Mouse (Mus musculus): Measurements from ENCODE around the gene Ly6c2. TPM values are rescaled to one million over a fixed set of nuclear protein-coding genes. Genes with fewer than 3 reads are reported as not detected.
"Not testable (repeated sequence)": the region's sequence is repeated elsewhere in the genome, so short reads cannot be mapped to it uniquely, and the experiment has no call there.

Gene Ly6c2
- total RNA-seq (2014; rRNA removed) (1.2 and 2.2 TPM in 2 replicates), polyA plus RNA-seq (2012; rRNA removed) (3.7 and 6.6 TPM in 2 replicates)

DNA sequence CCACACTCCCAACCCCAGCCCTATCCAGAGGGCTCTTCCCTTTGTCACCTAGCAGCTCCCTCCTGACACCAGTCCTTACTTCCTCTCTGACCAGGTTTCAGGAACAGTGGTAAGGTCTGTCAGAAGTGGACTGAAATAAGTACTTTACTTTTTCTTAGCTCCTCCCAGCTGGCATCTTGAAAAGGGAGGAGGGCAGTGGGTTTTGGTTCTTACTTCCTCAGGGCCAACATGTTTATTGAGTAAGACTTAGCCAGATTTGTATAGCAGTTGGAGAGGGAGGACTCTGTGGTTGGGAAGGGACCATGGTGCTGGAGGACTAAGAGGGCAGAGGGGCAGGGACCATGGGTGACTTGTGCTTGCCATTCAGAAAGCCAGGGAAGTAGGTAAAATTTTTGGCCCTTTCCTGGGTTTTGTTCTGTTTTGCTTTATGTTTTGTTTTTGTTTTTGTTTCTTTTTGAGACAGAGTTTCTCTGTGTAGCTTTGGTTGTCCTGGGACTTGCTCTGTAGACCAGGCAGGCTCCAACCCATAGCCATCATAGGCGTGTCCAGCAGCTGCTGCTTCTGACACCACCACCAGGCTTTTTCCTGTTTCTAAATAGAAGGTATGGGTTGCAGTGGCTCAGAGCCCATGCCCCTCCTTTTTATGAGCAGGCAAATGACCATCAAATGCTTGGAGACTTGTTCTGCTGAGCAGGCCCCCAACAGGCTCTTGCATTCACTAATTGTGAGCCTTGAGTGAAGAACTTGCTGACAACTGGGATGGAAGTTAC is at the start of gene Ly6c2:
Gene Ly6c2, minus strand, starts transcription at position 110 of the 770 bp plus-strand sequence.
- not testable (repeated sequence) for H3K27me3 ChIP-seq (ENCODE audit: control insufficient read depth, insufficient read depth, low read length); H3K36me3 ChIP-seq (ENCODE audit: control insufficient read depth, insufficient read depth, low read length); DNase-seq (ENCODE audit: extremely low read depth, low read depth, low spot score); H3K4me1 ChIP-seq (ENCODE audit: control insufficient read depth, insufficient read depth, low read length); H3K4me3 ChIP-seq (ENCODE audit: insufficient read depth, low read depth, low read length); H3K27ac ChIP-seq (replicated peaks; ENCODE audit: insufficient read depth, low read depth, low read length); H3K79me2 ChIP-seq (ENCODE audit: control insufficient read depth, insufficient read depth, low read length); H3K9ac ChIP-seq (ENCODE audit: low read depth, low read length)
- WGBS, result 71% methylated on average over 1 of the region's 1 CpGs

DNA sequence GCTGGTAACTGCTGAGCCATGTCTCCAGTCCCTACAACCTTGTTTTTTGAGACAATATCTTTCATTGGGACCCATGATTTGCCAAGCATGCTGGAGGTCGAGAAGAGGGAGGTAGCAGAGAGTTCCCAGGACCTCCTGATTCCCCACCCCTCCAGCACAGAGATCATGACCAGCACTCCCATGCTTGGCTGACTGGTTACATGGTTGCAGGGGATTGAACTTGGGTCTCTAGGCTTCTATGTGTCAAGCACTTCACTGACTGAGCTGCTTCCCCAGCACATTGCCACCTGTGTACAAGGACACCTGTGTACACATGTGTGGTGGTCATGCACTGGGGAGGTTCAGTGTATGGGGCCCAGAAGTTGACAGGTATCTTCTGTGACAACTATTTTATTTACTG is 45.9 kb upstream of the Ly6c2 start:
- no peak overlapping the region for H3K27ac ChIP-seq (replicated peaks; ENCODE audit: insufficient read depth, low read depth, low read length)
- WGBS, result 54% methylated on average over 1 of the region's 1 CpGs
- H3K36me3 ChIP-seq (ENCODE audit: control insufficient read depth, insufficient read depth, low read length), result no peaks in the 10 kb centered on the region
- H3K9ac ChIP-seq (ENCODE audit: low read depth, low read length), result no peak overlapping the region
- H3K27me3 ChIP-seq (ENCODE audit: control insufficient read depth, insufficient read depth, low read length), result no peaks in the 10 kb centered on the region
- H3K79me2 ChIP-seq (ENCODE audit: control insufficient read depth, insufficient read depth, low read length), result no peaks in the 10 kb centered on the region
- TF ChIP-seq POLR2A (IDR thresholded peaks at IDR 0.05; ENCODE audit: extremely low read depth, insufficient read depth, low read length) (no peak), CTCF (IDR thresholded peaks at IDR 0.05; ENCODE audit: low read depth, low read length) (no peak)
- no peak for DNase-seq (ENCODE audit: extremely low read depth, low read depth, low spot score)
- H3K4me1 ChIP-seq (ENCODE audit: control insufficient read depth, insufficient read depth, low read length), result no peaks in the 10 kb centered on the region
- H3K4me3 ChIP-seq (ENCODE audit: insufficient read depth, low read depth, low read length), result no peak overlapping the region

DNA sequence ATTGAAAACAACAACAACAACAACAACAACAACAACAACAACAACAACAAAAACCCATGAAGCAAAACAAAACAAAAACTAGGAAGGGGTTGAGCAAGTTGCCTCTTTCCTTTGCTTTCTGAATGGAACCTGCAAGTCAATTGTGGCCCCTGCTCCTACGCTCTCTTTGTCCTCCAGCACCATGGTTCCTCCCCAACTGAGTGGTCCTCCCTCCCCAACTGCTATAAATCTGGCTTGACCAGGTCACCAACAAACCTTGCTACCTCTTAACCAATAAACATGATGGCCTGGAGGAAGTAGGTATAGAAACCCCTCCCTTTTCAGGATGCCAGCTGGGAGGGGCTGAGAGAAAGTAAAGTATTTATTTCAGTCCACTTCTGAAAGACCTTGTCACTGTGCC is 43.2 kb upstream of the Ly6c2 start, which contains the start of gene Ly6g:
Gene Ly6g, plus strand, starts transcription at position 301 of the 400 bp plus-strand sequence.
- 82% methylated on average over 1 of the region's 1 CpGs for WGBS
- Histone ChIP-seq H3K27ac (replicated peaks; ENCODE audit: insufficient read depth, low read depth, low read length) (no peak within 1 kb of the TSS), H3K79me2 (ENCODE audit: control insufficient read depth, insufficient read depth, low read length) (no peaks in the 10 kb centered on the region), H3K36me3 (ENCODE audit: control insufficient read depth, insufficient read depth, low read length) (no peaks in the 10 kb centered on the region), H3K4me1 (ENCODE audit: control insufficient read depth, insufficient read depth, low read length) (no peaks in the 10 kb centered on the region), H3K27me3 (ENCODE audit: control insufficient read depth, insufficient read depth, low read length) (no peaks in the 10 kb centered on the region), H3K4me3 (ENCODE audit: insufficient read depth, low read depth, low read length) (no peak within 1 kb of the TSS), H3K9ac (ENCODE audit: low read depth, low read length) (no peak within 1 kb of the TSS)
- TF ChIP-seq POLR2A (IDR thresholded peaks at IDR 0.05; ENCODE audit: extremely low read depth, insufficient read depth, low read length) (no peak), CTCF (IDR thresholded peaks at IDR 0.05; ENCODE audit: low read depth, low read length) (no peak)
- DNase-seq (ENCODE audit: extremely low read depth, low read depth, low spot score), result no peak

DNA sequence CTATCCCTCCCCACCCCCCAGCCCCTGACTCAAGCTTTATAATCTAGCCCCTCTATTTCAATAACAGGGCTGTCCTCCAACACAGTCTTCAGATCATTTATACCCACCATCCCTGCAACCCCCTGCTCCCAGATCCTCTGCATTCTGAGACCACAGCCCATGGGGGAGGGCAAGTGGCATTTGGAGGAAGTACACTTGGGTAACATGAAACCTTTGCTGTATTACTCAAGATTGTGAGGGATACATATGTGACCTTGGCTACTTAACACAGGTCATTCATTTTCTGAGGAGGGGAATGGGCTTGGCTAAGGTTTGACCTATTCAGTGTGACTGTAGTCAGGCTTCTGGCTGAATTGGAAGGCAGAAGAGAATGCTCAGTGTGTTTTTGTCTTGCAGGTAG is 41.3 kb upstream of the Ly6c2 start:
- H3K36me3 ChIP-seq (ENCODE audit: control insufficient read depth, insufficient read depth, low read length), result no peaks in the 10 kb centered on the region
- H3K4me1 ChIP-seq (ENCODE audit: control insufficient read depth, insufficient read depth, low read length), result no peaks in the 10 kb centered on the region
- DNase-seq (ENCODE audit: extremely low read depth, low read depth, low spot score), result no peak

DNA sequence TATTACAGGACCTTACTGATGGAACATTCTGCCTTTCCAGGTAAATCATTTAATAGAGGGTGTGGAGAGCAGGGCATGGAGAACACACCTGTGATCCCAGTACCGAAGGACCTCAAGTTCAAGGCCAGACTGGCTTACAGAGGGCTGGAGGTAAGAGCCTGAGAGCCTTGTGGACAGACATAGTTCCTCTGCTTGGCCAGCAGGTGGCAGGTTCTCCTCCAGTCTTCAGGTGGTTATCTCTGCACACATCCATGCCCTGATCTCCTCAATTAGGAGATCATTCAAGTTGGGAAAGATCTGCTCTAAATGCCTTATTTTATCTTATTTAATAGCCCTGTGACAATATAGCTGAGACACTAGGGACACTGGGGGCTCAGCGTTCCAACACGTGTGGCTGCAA is 32.0 kb upstream of the Ly6c2 start:
- no peak for TF ChIP-seq POLR2A (IDR thresholded peaks at IDR 0.05; ENCODE audit: extremely low read depth, insufficient read depth, low read length)
- peak; percentile 75 for TF ChIP-seq CTCF (IDR thresholded peaks at IDR 0.05; ENCODE audit: low read depth, low read length)
- Histone ChIP-seq H3K79me2 (ENCODE audit: control insufficient read depth, insufficient read depth, low read length) (no peaks in the 10 kb centered on the region), H3K27ac (replicated peaks; ENCODE audit: insufficient read depth, low read depth, low read length) (no peak overlapping the region), H3K36me3 (ENCODE audit: control insufficient read depth, insufficient read depth, low read length) (no peaks in the 10 kb centered on the region), H3K27me3 (ENCODE audit: control insufficient read depth, insufficient read depth, low read length) (no peaks in the 10 kb centered on the region), H3K9ac (ENCODE audit: low read depth, low read length) (no peak overlapping the region), H3K4me1 (ENCODE audit: control insufficient read depth, insufficient read depth, low read length) (no peaks in the 10 kb centered on the region), H3K4me3 (ENCODE audit: insufficient read depth, low read depth, low read length) (no peak overlapping the region)
- WGBS, result 46% methylated on average over 3 of the region's 3 CpGs
- peak; percentile 43 for DNase-seq (ENCODE audit: extremely low read depth, low read depth, low spot score)

More for the DNA sequence above, 41.3 kb upstream of the Ly6c2 start:
- Histone ChIP-seq H3K79me2 (ENCODE audit: control insufficient read depth, insufficient read depth, low read length) (no peaks in the 10 kb centered on the region), H3K27ac (replicated peaks; ENCODE audit: insufficient read depth, low read depth, low read length) (no peak overlapping the region), H3K9ac (ENCODE audit: low read depth, low read length) (no peak overlapping the region), H3K4me3 (ENCODE audit: insufficient read depth, low read depth, low read length) (no peak overlapping the region), H3K27me3 (ENCODE audit: control insufficient read depth, insufficient read depth, low read length) (no peaks in the 10 kb centered on the region)
- TF ChIP-seq CTCF (IDR thresholded peaks at IDR 0.05; ENCODE audit: low read depth, low read length) (no peak), POLR2A (IDR thresholded peaks at IDR 0.05; ENCODE audit: extremely low read depth, insufficient read depth, low read length) (no peak)

DNA sequence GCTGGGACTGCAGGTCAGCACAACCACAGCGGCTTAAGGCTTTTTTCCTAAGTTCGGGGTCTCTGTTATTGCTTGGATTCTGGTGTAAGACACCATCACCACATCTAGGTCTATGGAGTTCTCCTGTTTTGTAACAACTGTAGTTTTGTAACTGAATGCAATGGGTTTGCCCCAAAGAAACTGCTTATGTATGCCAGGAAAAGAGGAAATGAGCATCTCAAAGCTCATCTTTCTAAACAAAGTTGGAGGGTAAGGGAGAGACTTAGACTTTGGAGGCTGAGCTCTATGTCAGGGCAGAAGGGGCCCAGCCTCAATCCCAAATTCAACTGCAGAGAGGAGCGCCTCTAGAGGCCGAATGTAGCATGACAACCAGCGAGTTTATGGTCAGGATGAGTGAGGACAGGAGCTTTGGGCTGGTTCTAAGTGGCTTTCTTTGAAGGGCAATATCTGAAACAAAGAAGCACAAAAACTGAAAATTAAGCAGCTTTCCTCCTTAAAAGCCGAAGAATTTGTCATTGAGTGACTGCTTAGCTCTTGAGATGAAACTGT is 30.1 kb upstream of the Ly6c2 start:
- not testable (repeated sequence) for H3K36me3 ChIP-seq (ENCODE audit: control insufficient read depth, insufficient read depth, low read length); H3K4me3 ChIP-seq (ENCODE audit: insufficient read depth, low read depth, low read length); H3K9ac ChIP-seq (ENCODE audit: low read depth, low read length); H3K27me3 ChIP-seq (ENCODE audit: control insufficient read depth, insufficient read depth, low read length); H3K4me1 ChIP-seq (ENCODE audit: control insufficient read depth, insufficient read depth, low read length); H3K79me2 ChIP-seq (ENCODE audit: control insufficient read depth, insufficient read depth, low read length); DNase-seq (ENCODE audit: extremely low read depth, low read depth, low spot score); H3K27ac ChIP-seq (replicated peaks; ENCODE audit: insufficient read depth, low read depth, low read length)
- 45% methylated on average over 6 of the region's 6 CpGs for WGBS
- peak; percentile 52; the same call in 1 of the 2 replicates for TF ChIP-seq CTCF (IDR thresholded peaks at IDR 0.05; ENCODE audit: low read depth, low read length)

DNA sequence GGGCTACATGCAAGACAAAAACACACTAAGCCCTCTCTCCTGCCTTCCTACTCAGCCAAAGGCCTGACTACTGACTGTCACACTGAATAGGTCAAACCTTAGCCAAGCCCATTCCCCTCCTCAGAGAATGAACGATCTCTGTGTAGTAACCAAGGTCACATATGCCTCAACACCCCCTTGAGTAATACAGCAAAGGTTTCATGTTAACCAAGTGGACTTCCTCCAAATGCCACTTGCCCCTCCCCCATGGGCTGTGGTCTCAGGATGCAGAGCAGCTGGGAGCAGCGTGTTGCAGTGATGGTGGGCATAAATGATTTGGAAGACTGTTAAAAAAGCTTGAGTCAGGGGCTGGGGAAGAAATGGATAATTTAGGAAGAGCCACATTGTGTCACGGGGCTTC is 26.0 kb upstream of the Ly6c2 start:
- WGBS, result 81% methylated on average over 3 of the region's 3 CpGs
- not testable (repeated sequence) for H3K4me1 ChIP-seq (ENCODE audit: control insufficient read depth, insufficient read depth, low read length); H3K4me3 ChIP-seq (ENCODE audit: insufficient read depth, low read depth, low read length); H3K79me2 ChIP-seq (ENCODE audit: control insufficient read depth, insufficient read depth, low read length); H3K27ac ChIP-seq (replicated peaks; ENCODE audit: insufficient read depth, low read depth, low read length); DNase-seq (ENCODE audit: extremely low read depth, low read depth, low spot score); H3K9ac ChIP-seq (ENCODE audit: low read depth, low read length); H3K27me3 ChIP-seq (ENCODE audit: control insufficient read depth, insufficient read depth, low read length); H3K36me3 ChIP-seq (ENCODE audit: control insufficient read depth, insufficient read depth, low read length)

DNA sequence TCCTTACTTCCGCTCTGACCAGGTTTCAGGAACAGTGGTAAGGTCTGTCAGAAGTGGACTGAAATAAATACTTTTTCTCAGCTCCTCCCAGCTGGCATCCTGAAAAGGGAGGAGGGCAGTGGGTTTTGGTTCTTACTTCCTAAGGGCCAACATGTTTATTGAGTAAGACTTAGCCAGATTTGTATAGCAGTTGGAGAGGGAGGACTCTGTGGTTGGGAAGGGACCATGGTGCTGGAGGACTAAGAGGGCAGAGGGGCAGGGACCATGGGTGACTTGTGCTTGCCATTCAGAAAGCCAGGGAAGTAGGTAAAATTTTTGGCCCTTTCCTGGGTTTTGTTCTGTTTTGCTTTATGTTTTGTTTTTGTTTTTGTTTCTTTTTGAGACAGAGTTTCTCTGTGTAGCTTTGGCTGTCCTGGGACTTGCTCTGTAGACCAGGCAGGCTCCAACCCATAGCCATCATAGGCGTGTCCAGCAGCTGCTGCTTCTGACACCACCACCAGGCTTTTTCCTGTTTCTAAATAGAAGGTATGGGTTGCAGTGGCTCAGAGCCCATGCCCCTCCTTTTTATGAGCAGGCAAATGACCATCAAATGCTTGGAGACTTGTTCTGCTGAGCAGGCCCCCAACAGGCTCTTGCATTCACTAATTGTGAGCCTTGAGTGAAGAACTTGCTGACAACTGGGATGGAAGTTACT is 23.5 kb upstream of the Ly6c2 start:
- WGBS, result 89% methylated on average over 2 of the region's 2 CpGs
- H3K79me2 ChIP-seq (ENCODE audit: control insufficient read depth, insufficient read depth, low read length); H3K4me3 ChIP-seq (ENCODE audit: insufficient read depth, low read depth, low read length); H3K27ac ChIP-seq (replicated peaks; ENCODE audit: insufficient read depth, low read depth, low read length); H3K27me3 ChIP-seq (ENCODE audit: control insufficient read depth, insufficient read depth, low read length); H3K4me1 ChIP-seq (ENCODE audit: control insufficient read depth, insufficient read depth, low read length); H3K9ac ChIP-seq (ENCODE audit: low read depth, low read length); DNase-seq (ENCODE audit: extremely low read depth, low read depth, low spot score); H3K36me3 ChIP-seq (ENCODE audit: control insufficient read depth, insufficient read depth, low read length): not testable (repeated sequence)
